Mouse (Mus musculus): ENCODE measurements around the gene Asb9. TPM values are rescaled to one million over a fixed set of nuclear protein-coding genes. Genes with fewer than 3 reads are reported as not detected.

Asb9 gene
- 0.32 and 0.65 TPM in 2 replicates for polyA plus RNA-seq (2014; fragmentation: Nextera tagmentation; extraction: Ambion mirVana)

- Histone ChIP-seq H3K27ac (ENCODE audit: low read depth, low read length) (no peak within 1 kb of the TSS), H3K4me3 (ENCODE audit: low read depth, low read length) (no peak within 1 kb of the TSS), H3K4me1 (replicated peaks; ENCODE audit: control insufficient read depth, insufficient read depth, low read length) (no peaks in the 10 kb centered on the region), H3K9ac (ENCODE audit: low read length) (no peak within 1 kb of the TSS), H3K4me2 (ENCODE audit: low read depth, low read length, severe bottlenecking) (no peak within 1 kb of the TSS), H3K36me3 (ENCODE audit: control insufficient read depth, insufficient read depth, low read length) (no peaks in the 10 kb centered on the region), H3K27me3 (ENCODE audit: control insufficient read depth, insufficient read depth, low read length) (no peaks in the 10 kb centered on the region; the same call in 1 of the 2 replicates), H3K9me3 (ENCODE audit: control insufficient read depth, low read length) (no peaks in the 10 kb centered on the region)
- DNase-seq (ENCODE audit: low spot score) (no peak), ATAC-seq (replicated peaks; ENCODE audit: low FRiP score) (no peak)
- 73% methylated on average over 10 of the region's 10 CpGs for WGBS
These were observed at the start of gene Asb9 for GRCm38 (mm10) chrX:164505709-164506498. Gene Asb9, plus strand, starts transcription at chrX:164506327.

DNA sequence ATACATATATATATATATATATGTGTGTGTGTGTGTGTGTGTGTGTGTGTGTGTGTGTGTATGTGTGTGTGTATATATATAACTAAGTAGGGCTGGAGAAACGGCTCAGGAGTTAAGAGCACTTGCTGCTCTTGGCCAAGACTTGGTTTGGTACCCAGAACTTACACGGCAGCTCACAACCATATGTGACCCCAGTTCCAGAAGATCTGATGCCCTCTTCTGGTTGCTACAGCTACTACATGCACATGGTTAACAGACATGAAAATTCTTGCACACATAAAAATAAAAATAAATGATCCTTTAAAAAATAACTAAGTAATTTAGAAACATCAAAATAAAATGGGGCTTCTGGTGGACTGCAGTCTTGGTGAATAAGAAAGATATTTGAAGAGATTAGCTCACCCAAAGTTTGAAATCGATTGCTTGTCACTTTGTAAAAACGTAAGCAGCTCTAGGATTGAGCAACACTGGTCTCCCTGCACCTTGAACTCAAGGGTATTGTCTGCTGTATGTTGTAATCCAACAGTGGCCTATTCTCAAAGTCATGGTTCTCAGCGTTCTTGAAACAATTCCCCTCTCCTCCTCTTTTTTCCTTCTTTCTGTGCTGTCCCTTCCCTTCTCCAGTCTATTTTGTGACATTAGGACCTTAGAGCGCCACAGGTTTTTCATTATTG is 46.8 kb upstream of the Asb9 start:
- Histone ChIP-seq H3K27me3 (ENCODE audit: control insufficient read depth, insufficient read depth, low read length) (no peaks in the 10 kb centered on the region), H3K9me3 (ENCODE audit: control insufficient read depth, low read length) (no peaks in the 10 kb centered on the region), H3K9ac (ENCODE audit: low read length) (no peak overlapping the region), H3K27ac (ENCODE audit: low read depth, low read length) (no peak overlapping the region), H3K4me1 (replicated peaks; ENCODE audit: control insufficient read depth, insufficient read depth, low read length) (no peaks in the 10 kb centered on the region), H3K4me3 (ENCODE audit: low read depth, low read length) (no peak overlapping the region), H3K36me3 (ENCODE audit: control insufficient read depth, insufficient read depth, low read length) (no peaks in the 10 kb centered on the region), H3K4me2 (ENCODE audit: low read depth, low read length, severe bottlenecking) (no peak overlapping the region)
- DNase-seq (ENCODE audit: low spot score) (no peak), ATAC-seq (replicated peaks; ENCODE audit: low FRiP score) (no peak)
- 71% methylated on average over 6 of the region's 6 CpGs for WGBS

DNA sequence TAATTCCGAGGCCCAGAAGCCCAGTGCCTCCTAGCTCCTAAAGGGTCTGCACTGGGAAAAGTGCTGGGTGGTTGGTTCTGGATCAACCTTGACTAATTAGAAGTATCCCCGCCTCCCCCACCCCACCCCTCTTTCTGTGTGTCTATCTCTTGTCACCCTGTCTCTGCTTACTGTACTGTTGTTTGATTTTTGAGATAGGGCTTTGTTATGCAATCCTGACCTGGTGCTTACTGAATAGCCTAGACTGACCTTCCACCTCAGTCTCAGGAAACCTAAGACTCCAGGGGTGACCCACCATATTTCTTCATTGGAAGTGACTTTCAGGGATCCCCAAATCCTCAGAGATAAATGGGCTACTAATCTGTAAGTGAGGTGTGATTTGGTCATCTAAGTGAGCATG is 3.9 kb upstream of the Asb9 start:
- Histone ChIP-seq H3K4me3 (ENCODE audit: low read depth, low read length) (no peak overlapping the region), H3K4me1 (replicated peaks; ENCODE audit: control insufficient read depth, insufficient read depth, low read length) (no peaks in the 10 kb centered on the region), H3K27me3 (ENCODE audit: control insufficient read depth, insufficient read depth, low read length) (no peaks in the 10 kb centered on the region), H3K9ac (ENCODE audit: low read length) (no peak overlapping the region), H3K36me3 (ENCODE audit: control insufficient read depth, insufficient read depth, low read length) (no peaks in the 10 kb centered on the region), H3K4me2 (ENCODE audit: low read depth, low read length, severe bottlenecking) (no peak overlapping the region), H3K27ac (ENCODE audit: low read depth, low read length) (no peak overlapping the region), H3K9me3 (ENCODE audit: control insufficient read depth, low read length) (no peaks in the 10 kb centered on the region)
- ATAC-seq (replicated peaks; ENCODE audit: low FRiP score) (no peak), DNase-seq (ENCODE audit: low spot score) (no peak)
- WGBS, result 69% methylated on average over 2 of the region's 2 CpGs

- Histone ChIP-seq H3K27me3 (ENCODE audit: control insufficient read depth, insufficient read depth, low read length) (no peaks in the 10 kb centered on the region; the same call in 1 of the 2 replicates), H3K9me3 (ENCODE audit: control insufficient read depth, low read length) (no peaks in the 10 kb centered on the region), H3K4me1 (replicated peaks; ENCODE audit: control insufficient read depth, insufficient read depth, low read length) (no peaks in the 10 kb centered on the region), H3K4me3 (ENCODE audit: low read depth, low read length) (no peak overlapping the region), H3K9ac (ENCODE audit: low read length) (no peak overlapping the region), H3K36me3 (ENCODE audit: control insufficient read depth, insufficient read depth, low read length) (no peaks in the 10 kb centered on the region), H3K27ac (ENCODE audit: low read depth, low read length) (no peak overlapping the region), H3K4me2 (ENCODE audit: low read depth, low read length, severe bottlenecking) (no peak overlapping the region)
- no peak for ATAC-seq (replicated peaks; ENCODE audit: low FRiP score)
- WGBS, result 82% methylated on average over 4 of the region's 4 CpGs
- DNase-seq (ENCODE audit: low spot score), result no peak
These were observed 941 bp downstream of the Asb9 start for GRCm38 (mm10) chrX:164507068-164507467.

GRCm38 (mm10) chrX:164508728-164509127 is 2.6 kb downstream of the Asb9 start:
- no peak overlapping the region for H3K4me3 ChIP-seq (ENCODE audit: low read depth, low read length)
- no peak overlapping the region for H3K4me2 ChIP-seq (ENCODE audit: low read depth, low read length, severe bottlenecking)
- no peaks in the 10 kb centered on the region for H3K9me3 ChIP-seq (ENCODE audit: control insufficient read depth, low read length)
- H3K27ac ChIP-seq (ENCODE audit: low read depth, low read length), result no peak overlapping the region
- no peaks in the 10 kb centered on the region; the same call in 1 of the 2 replicates for H3K27me3 ChIP-seq (ENCODE audit: control insufficient read depth, insufficient read depth, low read length)
- WGBS, result 72% methylated on average over 3 of the region's 3 CpGs
- no peak overlapping the region for H3K9ac ChIP-seq (ENCODE audit: low read length)
- no peaks in the 10 kb centered on the region for H3K4me1 ChIP-seq (replicated peaks; ENCODE audit: control insufficient read depth, insufficient read depth, low read length)
- DNase-seq (ENCODE audit: low spot score) (no peak), ATAC-seq (replicated peaks; ENCODE audit: low FRiP score) (no peak)
- no peaks in the 10 kb centered on the region for H3K36me3 ChIP-seq (ENCODE audit: control insufficient read depth, insufficient read depth, low read length)

- Histone ChIP-seq H3K36me3 (ENCODE audit: control insufficient read depth, insufficient read depth, low read length) (no peaks in the 10 kb centered on the region), H3K9ac (ENCODE audit: low read length) (no peak overlapping the region), H3K4me3 (ENCODE audit: low read depth, low read length) (no peak overlapping the region), H3K4me1 (replicated peaks; ENCODE audit: control insufficient read depth, insufficient read depth, low read length) (no peaks in the 10 kb centered on the region), H3K4me2 (ENCODE audit: low read depth, low read length, severe bottlenecking) (no peak overlapping the region), H3K27ac (ENCODE audit: low read depth, low read length) (no peak overlapping the region), H3K27me3 (ENCODE audit: control insufficient read depth, insufficient read depth, low read length) (no peaks in the 10 kb centered on the region; the same call in 1 of the 2 replicates), H3K9me3 (ENCODE audit: control insufficient read depth, low read length) (no peaks in the 10 kb centered on the region)
- DNase-seq (ENCODE audit: low spot score) (no peak), ATAC-seq (replicated peaks; ENCODE audit: low FRiP score) (no peak)
These were observed 16.0 kb downstream of the Asb9 start for GRCm38 (mm10) chrX:164522138-164522537.

GRCm38 (mm10) chrX:164526566-164526965 is 20.4 kb downstream of the Asb9 start:
- WGBS, result 26% methylated on average over 1 of the region's 1 CpGs
- Histone ChIP-seq H3K9me3 (ENCODE audit: control insufficient read depth, low read length) (no peaks in the 10 kb centered on the region), H3K4me2 (ENCODE audit: low read depth, low read length, severe bottlenecking) (no peak overlapping the region), H3K4me3 (ENCODE audit: low read depth, low read length) (no peak overlapping the region), H3K4me1 (replicated peaks; ENCODE audit: control insufficient read depth, insufficient read depth, low read length) (no peaks in the 10 kb centered on the region), H3K27me3 (ENCODE audit: control insufficient read depth, insufficient read depth, low read length) (peaks cover 2% of the 10 kb centered on the region), H3K36me3 (ENCODE audit: control insufficient read depth, insufficient read depth, low read length) (no peaks in the 10 kb centered on the region), H3K27ac (ENCODE audit: low read depth, low read length) (no peak overlapping the region), H3K9ac (ENCODE audit: low read length) (no peak overlapping the region)
- DNase-seq (ENCODE audit: low spot score), result no peak
- ATAC-seq (replicated peaks; ENCODE audit: low FRiP score), result no peak

- no peak overlapping the region for H3K4me2 ChIP-seq (ENCODE audit: low read depth, low read length, severe bottlenecking)
- H3K4me3 ChIP-seq (ENCODE audit: low read depth, low read length), result no peak overlapping the region
- peaks cover 2% of the 10 kb centered on the region; the same call in 1 of the 2 replicates for H3K27me3 ChIP-seq (ENCODE audit: control insufficient read depth, insufficient read depth, low read length)
- no peaks in the 10 kb centered on the region for H3K9me3 ChIP-seq (ENCODE audit: control insufficient read depth, low read length)
- 46% methylated on average over 11 of the region's 11 CpGs for WGBS
- no peaks in the 10 kb centered on the region for H3K4me1 ChIP-seq (replicated peaks; ENCODE audit: control insufficient read depth, insufficient read depth, low read length)
- no peak overlapping the region for H3K9ac ChIP-seq (ENCODE audit: low read length)
- ATAC-seq (replicated peaks; ENCODE audit: low FRiP score) (0 out of 2 replicates have a peak, but pooled peaks have one; percentile 18), DNase-seq (ENCODE audit: low spot score) (no peak)
- H3K36me3 ChIP-seq (ENCODE audit: control insufficient read depth, insufficient read depth, low read length), result no peaks in the 10 kb centered on the region
- no peak overlapping the region for H3K27ac ChIP-seq (ENCODE audit: low read depth, low read length)
These were observed 35.5 kb downstream of the Asb9 start for GRCm38 (mm10) chrX:164541436-164542317.
